Mouse (Mus musculus) fibroblast of lung, adult 2 months (primary cell): ENCODE results near the gene Klf1.

ENCODE experiments used
- DNase-seq: peaks from one replicate; pipeline ENCODE4 v3.0.0-alpha.2; 2011; ENCODE audit warnings: low read depth

Klf1 gene

GRCm38 (mm10) chr8:84901752-84902151 is at the start of gene Klf1:
Gene Klf1, plus strand, starts transcription at chr8:84901928.
- no peak for DNase-seq

- no peak for DNase-seq
Observed at GRCm38 (mm10) chr8:84856434-84856833, 45.3 kb upstream of the Klf1 start.

GRCm38 (mm10) chr8:84856864-84857441 is 44.8 kb upstream of the Klf1 start, which contains the start of gene Farsa:
Gene Farsa, plus strand, starts transcription at chr8:84856989.
- peak; percentile 86 for DNase-seq

- DNase-seq, result no peak
Observed at GRCm38 (mm10) chr8:84871376-84872308, 30.1 kb upstream of the Klf1 start, which contains the start of gene Syce2. Gene Syce2, plus strand, starts transcription at chr8:84872111.

GRCm38 (mm10) chr8:84872309-84872965 is 29.3 kb upstream of the Klf1 start:
- DNase-seq, result no peak

- no peak for DNase-seq
Observed at GRCm38 (mm10) chr8:84873016-84873415, 28.7 kb upstream of the Klf1 start.

- no peak for DNase-seq
Observed at GRCm38 (mm10) chr8:84874339-84874738, 27.4 kb upstream of the Klf1 start.

GRCm38 (mm10) chr8:84877297-84878035 is 24.3 kb upstream of the Klf1 start:
- no peak for DNase-seq

GRCm38 (mm10) chr8:84878915-84879314 is 22.8 kb upstream of the Klf1 start:
- no peak for DNase-seq

GRCm38 (mm10) chr8:84884728-84885127 is 17.0 kb upstream of the Klf1 start:
- no peak for DNase-seq

GRCm38 (mm10) chr8:84888280-84888679 is 13.4 kb upstream of the Klf1 start:
- no peak for DNase-seq

- DNase-seq, result no peak
Observed at GRCm38 (mm10) chr8:84889141-84889540, 12.6 kb upstream of the Klf1 start.

GRCm38 (mm10) chr8:84892993-84893708 is 8.6 kb upstream of the Klf1 start:
- no peak for DNase-seq

- DNase-seq, result peak; percentile 98
Observed at GRCm38 (mm10) chr8:84893709-84894134, 8.0 kb upstream of the Klf1 start, which contains the start of gene Gcdh. Gene Gcdh, minus strand, starts transcription at chr8:84893921.

- no peak for DNase-seq
Observed at GRCm38 (mm10) chr8:84895963-84896362, 5.8 kb upstream of the Klf1 start.

GRCm38 (mm10) chr8:84901071-84901470 is 657 bp upstream of the Klf1 start:
- DNase-seq, result no peak

- DNase-seq, result no peak
Observed at GRCm38 (mm10) chr8:84902367-84902919, 715 bp downstream of the Klf1 start.

GRCm38 (mm10) chr8:84902920-84903661 is 1.4 kb downstream of the Klf1 start:
- DNase-seq, result peak; percentile 70

GRCm38 (mm10) chr8:84904351-84904750 is 2.6 kb downstream of the Klf1 start:
- DNase-seq, result no peak

GRCm38 (mm10) chr8:84907037-84907436 is 5.3 kb downstream of the Klf1 start:
- DNase-seq, result no peak
